Mouse (Mus musculus) spleen, embryonic (tissue): ENCODE measurements around the gene Nek10.
"Not testable (repeated sequence)": the region's sequence is repeated elsewhere in the genome, so short reads cannot be mapped to it uniquely, and the experiment has no call there.

Experiments used
- CTCF ChIA-PET: fragments of 350-600 bp; sonication (Branson Sonifier 250); formaldehyde crosslinking; loops from one replicate; lab custom pipeline; 2022; lab: Charles Lee

Nek10 gene

DNA sequence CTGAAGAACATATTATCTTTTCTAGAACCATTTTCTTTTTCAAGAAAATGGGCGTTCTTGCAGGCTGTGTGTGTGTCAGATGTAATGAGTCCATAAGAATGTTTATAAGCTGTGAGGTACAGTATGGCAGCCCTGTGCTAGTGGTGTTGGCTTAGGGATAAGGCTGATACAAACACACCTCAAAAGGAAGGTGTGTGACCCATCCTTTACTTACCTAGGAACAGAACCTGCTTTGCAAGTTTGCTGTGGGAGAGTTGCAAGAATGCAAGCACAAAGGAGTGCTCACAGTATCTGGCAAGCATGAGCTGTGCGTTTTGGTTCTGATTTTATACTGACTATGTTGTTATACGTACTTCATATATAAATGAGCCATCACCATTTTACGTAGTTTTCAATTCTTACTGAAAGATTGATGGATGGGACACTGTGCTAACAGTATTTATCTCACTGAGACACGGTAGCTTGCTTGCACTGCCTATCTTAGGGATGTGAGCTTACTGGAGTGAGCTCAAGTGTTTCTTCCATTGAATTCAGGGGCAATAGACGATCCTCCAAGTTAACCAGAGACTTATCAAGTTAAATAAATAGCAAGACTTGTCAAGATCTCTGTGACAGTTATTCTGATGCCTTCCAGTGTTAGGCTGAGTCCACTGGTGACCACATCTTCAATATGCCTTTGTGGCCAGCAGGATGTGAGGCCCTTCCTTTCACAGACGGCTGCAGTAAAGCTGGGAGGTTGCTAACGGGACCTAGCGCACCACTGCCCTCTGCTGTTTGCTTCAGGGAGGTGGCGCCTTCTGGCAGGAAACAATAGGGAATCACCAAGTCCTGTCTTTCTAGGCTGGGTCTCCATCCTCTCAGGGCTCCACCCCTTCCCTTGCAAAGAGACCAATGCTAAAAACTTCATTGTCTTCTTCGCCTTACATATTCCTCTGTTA lies 181.8 kb downstream of the Nek10 start:
- CTCF ChIA-PET: interaction anchor here (0.7 kb wide), 1 partner anchor 886 kb away, joined by 3 read pairs; no protein-coding TSS in a partner anchor

DNA sequence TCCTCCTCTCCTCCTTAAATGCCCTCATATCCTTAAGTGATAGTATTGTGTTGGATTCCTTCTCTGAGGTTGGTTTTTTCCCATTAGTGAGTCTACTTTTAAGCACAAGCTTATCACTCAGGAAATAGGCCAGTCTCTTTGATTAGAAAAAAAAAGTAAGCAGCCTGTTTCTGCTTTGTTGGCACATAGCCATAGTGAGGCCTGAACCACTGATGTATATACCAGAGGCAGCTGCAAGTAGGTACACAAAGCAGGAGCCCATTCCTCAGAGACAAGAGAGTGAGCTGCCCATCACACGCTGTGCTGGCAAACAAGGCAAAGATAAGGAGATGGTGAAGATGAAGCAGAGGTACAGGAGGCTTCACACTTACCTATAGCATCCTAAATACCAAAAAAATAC lies 184.2 kb downstream of the Nek10 start:
- CTCF ChIA-PET: interaction anchor here (0.6 kb wide), 1 partner anchor 124 kb away, joined by 4 read pairs; no protein-coding TSS in a partner anchor

- CTCF ChIA-PET: no interaction called here
Measured at GRCm38 (mm10) chr14:14991642-14992041, 188.4 kb downstream of the Nek10 start.

GRCm38 (mm10) chr14:15011408-15011807 lies 208.2 kb downstream of the Nek10 start:
- CTCF ChIA-PET: interaction anchor here (0.6 kb wide), 1 partner anchor 530 kb away, joined by 3 read pairs; no protein-coding TSS in a partner anchor

DNA sequence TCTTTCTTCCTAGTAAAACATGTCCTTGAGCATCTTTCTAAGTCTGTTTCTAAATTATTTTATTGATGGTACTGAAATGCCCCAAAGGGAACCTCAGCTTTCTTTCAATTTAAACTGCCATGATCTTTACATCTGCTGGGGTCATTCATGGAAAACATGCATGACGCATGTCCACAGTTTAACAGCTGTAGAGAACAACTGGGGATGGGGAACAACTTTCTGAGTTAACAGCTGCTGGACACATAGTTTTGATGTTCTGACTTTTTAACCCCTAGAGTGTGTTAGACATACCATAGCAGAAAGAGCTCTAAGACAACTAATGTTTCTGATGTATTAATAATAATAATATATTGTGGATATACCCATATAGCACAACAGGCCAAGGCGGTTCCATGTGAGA lies 211.6 kb downstream of the Nek10 start:
- CTCF ChIA-PET: interaction anchor here (0.8 kb wide), 1 partner anchor 25 kb away, joined by 10 read pairs; no protein-coding TSS in a partner anchor

DNA sequence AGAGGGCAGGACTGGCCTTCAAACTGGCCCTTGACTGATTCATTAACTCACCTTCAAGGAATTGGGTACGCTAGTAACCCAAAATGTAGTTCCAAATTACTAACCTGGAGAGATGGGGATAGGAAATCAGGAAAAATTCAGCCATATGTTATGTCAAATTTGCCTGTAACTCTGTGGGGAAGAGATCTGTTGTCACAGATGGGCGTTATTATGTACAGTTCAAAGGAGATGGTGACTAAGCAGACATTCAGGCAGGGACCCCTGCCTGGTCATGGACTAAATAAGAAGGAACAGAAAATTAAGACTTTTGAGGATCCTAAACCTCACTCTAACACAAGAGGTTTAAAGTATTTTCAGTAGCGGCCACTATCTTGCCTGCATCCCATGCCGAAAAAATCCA lies 227.4 kb downstream of the Nek10 start:
- CTCF ChIA-PET: not testable (repeated sequence)

DNA sequence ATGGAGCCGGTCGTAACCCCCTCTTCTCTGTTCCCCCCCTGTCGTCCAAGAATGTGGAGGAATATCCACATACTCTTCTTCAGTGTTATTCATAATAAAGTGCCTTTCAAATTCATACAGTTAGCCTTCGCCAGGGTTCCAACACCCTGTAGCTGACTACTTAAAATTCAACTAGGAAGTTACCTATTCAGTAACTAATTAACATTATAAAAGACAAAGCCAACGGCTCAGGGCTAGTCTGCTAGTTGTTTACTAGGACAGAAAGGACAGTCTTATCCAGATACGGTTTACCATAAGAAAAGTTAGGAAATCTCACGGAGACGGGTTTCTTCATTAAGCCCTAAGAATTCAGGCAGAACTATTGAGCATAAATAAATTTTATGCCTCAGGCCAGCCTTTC lies 231.4 kb downstream of the Nek10 start:
- CTCF ChIA-PET: not testable (repeated sequence)

DNA sequence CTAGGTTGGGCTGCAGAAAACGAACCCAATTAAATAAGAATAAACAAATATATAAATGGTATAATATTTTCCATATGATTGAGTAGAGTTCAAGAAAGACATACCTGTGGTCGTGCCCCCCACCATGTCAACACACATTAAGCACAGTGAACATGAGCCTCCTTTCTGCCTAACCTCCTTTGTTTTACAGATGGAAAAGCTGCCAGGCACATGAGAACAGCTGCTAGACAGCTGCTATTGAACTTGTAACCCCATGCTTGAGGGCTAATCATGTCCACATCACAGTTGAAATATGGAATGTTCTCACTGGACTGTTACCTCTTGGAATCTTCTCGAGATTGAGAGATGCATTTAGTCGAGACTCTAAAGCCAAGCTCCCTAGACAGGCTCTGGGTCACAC lies 245.0 kb downstream of the Nek10 start:
- CTCF ChIA-PET: no interaction called here

- CTCF ChIA-PET: no interaction called here
Measured at GRCm38 (mm10) chr14:15061496-15061895, 258.3 kb downstream of the Nek10 start.
